Mouse (Mus musculus): ENCODE measurements at regions not wholly inside any gene's neighbourhood (a gene's known extent, or its start where the extent isn't known, plus 50 kb on each side); places are given as distances from the start of the nearest gene placed in this dataset.

DNA sequence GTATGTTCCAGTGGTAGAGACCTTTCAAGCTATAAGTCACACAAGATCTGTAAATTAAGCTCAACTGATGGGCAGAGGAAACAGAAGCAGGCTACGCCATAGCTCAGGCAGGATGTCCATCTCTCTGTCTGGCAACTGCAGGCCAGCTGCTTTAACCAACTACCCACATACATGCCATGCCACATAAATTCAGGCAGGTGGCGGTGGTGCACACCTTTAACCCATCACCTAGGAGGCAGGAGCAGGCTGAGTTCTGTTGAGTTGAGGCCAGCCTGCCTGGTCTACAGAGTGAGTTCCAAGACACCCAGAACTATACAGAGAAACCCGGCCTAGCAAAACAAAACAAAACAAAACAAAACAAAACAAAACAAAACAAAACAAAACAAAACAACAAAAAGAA, 289.1 kb upstream of the Sash1 start:
- TF ChIP-seq EP300 (IDR thresholded peaks at IDR 0.05; ENCODE audit: low read length) (no peak), HCFC1 (IDR thresholded peaks at IDR 0.05; ENCODE audit: low read depth, low read length) (no peak), POLR2AphosphoS2 (IDR thresholded peaks at IDR 0.05; ENCODE audit: low read depth, low read length) (no peak), CTCF (conservative IDR thresholded peaks at IDR 0.05 in 1 of 2, IDR thresholded peaks at IDR 0.05 in 1 of 2; ENCODE audit: low read depth in 2 of 2, low read length in 2 of 2) (peak; percentile 8 to 70; a peak in 2 of 4 replicates), MAX (IDR thresholded peaks at IDR 0.05; ENCODE audit: low read length) (no peak), POLR2A (IDR thresholded peaks at IDR 0.05; ENCODE audit: low read depth, low read length) (no peak), ZKSCAN1 (IDR thresholded peaks at IDR 0.05; ENCODE audit: borderline replicate concordance, low read depth, low read length) (no peak), RAD21 (IDR thresholded peaks at IDR 0.05; ENCODE audit: low read depth, low read length) (peak; percentile 65)

Data from CH12.LX (cell line).